Mouse (Mus musculus) stomach, postnatal 0 days (tissue): ENCODE results near the gene Armcx4. TPM values are rescaled to one million over a fixed set of nuclear protein-coding genes. Genes with fewer than 3 reads are reported as not detected.
A peak's percentile ranks its signal among the peaks of the same experiment; 100 is the strongest.

Source experiments
- ATAC-seq: fragments of 200-750 bp; cut with Nextera tagmentation; 2 replicates; pipeline ENCODE4 v1.8.0; 2017; ENCODE audit not compliant: low FRiP score, low TSS enrichment
- DNase-seq: peaks from one replicate; pipeline ENCODE4 v3.0.0-alpha.2; 2016; ENCODE audit warnings: low spot score
- H3K27ac ChIP-seq: fragments of 300-500 bp; sonication (generic); replicated peaks from 2 replicates; pipeline ENCODE4 v1.5.1; 2014; ENCODE audit warnings: mild to moderate bottlenecking, control low read depth
- H3K27me3 ChIP-seq: fragments of 300-500 bp; sonication (generic); 2 replicates; pipeline ENCODE4 v1.6.1; 2014; ENCODE audit warnings: low read length; ENCODE audit not compliant: control insufficient read depth, insufficient read depth
- H3K36me3 ChIP-seq: fragments of 300-500 bp; sonication (generic); 2 replicates; pipeline ENCODE4 v1.6.1; 2014; ENCODE audit warnings: low read length, mixed read lengths; ENCODE audit not compliant: control insufficient read depth, insufficient read depth
- H3K4me1 ChIP-seq: fragments of 300-500 bp; sonication (generic); replicated peaks from 2 replicates; pipeline ENCODE4 v1.6.1; 2014; ENCODE audit warnings: antibody characterized with exemption; ENCODE audit not compliant: control insufficient read depth, insufficient read depth
- H3K4me2 ChIP-seq: fragments of 300-500 bp; sonication (generic); replicated peaks from 2 replicates; pipeline ENCODE4 v1.6.1; 2014; ENCODE audit warnings: low read depth, mild to moderate bottlenecking, control low read depth, moderate library complexity
- H3K4me3 ChIP-seq: fragments of 300-500 bp; sonication (generic); 2 replicates; pipeline ENCODE4 v1.5.1; 2014; ENCODE audit warnings: low read depth, low read length, control low read depth
- H3K9ac ChIP-seq: fragments of 300-500 bp; sonication (generic); 2 replicates; pipeline ENCODE4 v1.6.1; 2014; ENCODE audit warnings: mild to moderate bottlenecking, low read length, control low read depth, mixed read lengths
- H3K9me3 ChIP-seq: fragments of 300-500 bp; sonication (generic); 2 replicates; pipeline ENCODE4 v1.6.1; 2016; ENCODE audit warnings: low read length; ENCODE audit not compliant: control insufficient read depth
- CTCF ChIP-seq: IDR thresholded peaks from 2 replicates; pipeline ENCODE4 v1.5.1; 2016; ENCODE audit warnings: antibody characterized with exemption, low read depth, mild to moderate bottlenecking, moderate library complexity
- EP300 ChIP-seq: optimal IDR thresholded peaks from 2 replicates; pipeline ENCODE3; 2016; ENCODE audit warnings: antibody characterized with exemption
- WGBS: fragments of 180-500 bp; shearing (Covaris S2); extraction: QIAGEN DNeasy Blood & Tissue Kit; methylation state at CpG from one replicate; pipeline ENCODE4 v1.1.7; 2014; 5-methylcytosine and 5-hydroxymethylcytosine counted together
- polyA plus RNA-seq: library from polyadenylated mRNA; unstranded; fragments of >200 nt; fragmentation: Nextera tagmentation; extraction: Ambion mirVana; gene quantifications from 2 replicates; pipeline ENCODE4 v1.2.1, GENCODE M21; 2015

The Armcx4 gene
- polyA plus RNA-seq, 1 experiment from 2014 or later = 1.4 TPM

DNA sequence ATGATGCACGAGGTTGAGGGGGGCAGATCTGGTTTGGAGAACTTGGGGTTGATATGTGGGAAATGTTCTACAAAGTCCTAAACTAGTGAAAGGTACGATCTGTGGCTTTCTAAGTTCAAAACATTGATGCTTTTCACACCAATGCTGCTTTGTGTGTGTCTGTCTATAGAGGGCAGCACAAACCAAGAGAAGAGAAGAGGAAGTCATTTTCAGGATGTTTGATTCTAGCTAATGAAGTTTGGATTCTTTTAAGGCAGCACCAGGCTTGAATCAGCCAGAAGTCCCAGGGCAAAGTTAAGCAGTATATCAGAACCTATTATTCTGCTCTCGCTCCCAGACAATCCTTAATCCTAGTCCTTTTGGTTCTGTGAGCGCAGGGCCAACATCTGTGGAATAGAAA lies 43.5 kb downstream of the Armcx4 start:
- Histone ChIP-seq H3K27me3 (no peaks in the 10 kb centered on the region), H3K27ac (no peak overlapping the region), H3K9me3 (no peaks in the 10 kb centered on the region), H3K4me3 (no peak overlapping the region), H3K9ac (no peak overlapping the region), H3K4me1 (no peaks in the 10 kb centered on the region), H3K36me3 (no peaks in the 10 kb centered on the region), H3K4me2 (no peak overlapping the region)
- no peak for DNase-seq
- 31% methylated on average over 4 of the region's 4 CpGs for WGBS
- TF ChIP-seq EP300 (no peak), CTCF (peak; percentile 81)
- ATAC-seq = no peak

DNA sequence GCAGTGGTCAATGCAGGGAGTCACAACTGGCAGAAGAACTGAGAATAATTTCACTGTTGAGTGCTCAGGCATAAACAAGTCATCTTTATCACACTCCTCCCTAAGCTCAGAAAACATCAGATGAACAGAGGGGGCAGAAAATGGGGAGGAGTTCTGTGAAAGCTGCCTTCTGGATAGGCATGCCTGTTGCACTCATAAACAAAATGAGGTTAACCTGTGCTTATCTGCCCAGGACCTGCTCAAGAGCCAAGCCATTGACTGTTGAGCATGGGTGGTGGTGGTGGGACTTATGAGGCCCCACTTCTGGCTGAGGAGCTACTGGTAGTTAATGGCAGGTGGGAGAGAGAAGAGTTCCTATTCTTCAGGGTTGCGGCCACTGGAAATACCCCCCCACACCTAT lies 51.5 kb downstream of the Armcx4 start:
- ATAC-seq = no peak
- 90% methylated on average over 1 of the region's 1 CpGs for WGBS

DNA sequence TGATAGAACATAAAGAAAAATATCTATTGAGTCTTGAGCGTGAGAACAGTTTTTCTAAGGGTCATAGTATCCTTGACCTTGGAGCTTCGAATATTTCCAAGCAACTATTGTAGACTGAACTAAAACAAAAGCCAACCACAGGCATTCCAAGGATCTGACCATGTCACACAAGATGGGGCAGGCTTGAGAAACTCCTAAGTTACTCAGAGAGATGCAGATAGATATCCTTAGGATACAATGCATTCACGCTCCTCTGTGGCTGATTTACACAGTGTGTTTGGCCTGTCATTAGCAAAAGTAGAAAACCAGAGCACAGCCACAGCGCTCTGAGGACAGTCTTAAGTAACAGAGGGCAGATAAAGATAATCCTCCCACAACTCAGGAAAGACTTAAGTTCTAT lies 52.8 kb downstream of the Armcx4 start:
- Histone ChIP-seq H3K27ac (no peak overlapping the region), H3K36me3 (no peaks in the 10 kb centered on the region), H3K4me3 (no peak overlapping the region), H3K9me3 (no peaks in the 10 kb centered on the region), H3K4me1 (no peaks in the 10 kb centered on the region), H3K27me3 (no peaks in the 10 kb centered on the region), H3K4me2 (no peak overlapping the region), H3K9ac (no peak overlapping the region)
- DNase-seq (no peak), ATAC-seq (no peak)
- TF ChIP-seq CTCF (no peak), EP300 (no peak)
- 61% methylated on average over 4 of the region's 4 CpGs for WGBS

More for the DNA sequence above, 51.5 kb downstream of the Armcx4 start:
- no peaks in the 10 kb centered on the region for H3K9me3 ChIP-seq
- H3K27ac ChIP-seq = no peak overlapping the region
- H3K9ac ChIP-seq = no peak overlapping the region
- H3K27me3 ChIP-seq = no peaks in the 10 kb centered on the region
- no peak for TF ChIP-seq EP300
- TF ChIP-seq CTCF = no peak
- no peaks in the 10 kb centered on the region for H3K36me3 ChIP-seq
- no peak overlapping the region for H3K4me2 ChIP-seq
- H3K4me1 ChIP-seq = no peaks in the 10 kb centered on the region
- H3K4me3 ChIP-seq = no peak overlapping the region
- DNase-seq = no peak

DNA sequence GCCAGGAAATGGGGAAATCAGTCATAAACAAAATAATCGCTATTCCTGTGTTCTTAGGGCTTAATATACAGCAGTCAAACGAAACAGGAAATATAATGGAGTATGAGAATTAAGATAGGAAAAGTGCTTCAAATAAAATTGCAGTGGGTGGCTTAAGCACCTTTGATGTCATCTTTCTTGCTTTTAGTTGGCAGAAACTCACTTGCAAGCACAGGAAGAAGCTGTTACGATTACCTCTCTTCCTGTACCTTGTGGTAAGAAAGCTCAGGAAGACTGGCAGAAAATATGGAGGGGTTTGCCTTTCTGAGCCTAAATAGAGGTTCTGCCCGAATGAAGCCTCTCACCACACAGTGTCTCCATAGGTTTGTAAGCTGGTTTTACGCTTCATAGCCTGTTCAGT lies 55.5 kb downstream of the Armcx4 start:
- H3K4me2 ChIP-seq = no peak overlapping the region
- no peak overlapping the region for H3K27ac ChIP-seq
- no peak overlapping the region for H3K4me3 ChIP-seq
- DNase-seq (no peak), ATAC-seq (no peak)
- TF ChIP-seq CTCF (no peak), EP300 (no peak)
- no peaks in the 10 kb centered on the region for H3K9me3 ChIP-seq
- no peaks in the 10 kb centered on the region for H3K27me3 ChIP-seq
- H3K4me1 ChIP-seq = no peaks in the 10 kb centered on the region
- 60% methylated on average over 5 of the region's 5 CpGs for WGBS
- H3K36me3 ChIP-seq = no peaks in the 10 kb centered on the region
- H3K9ac ChIP-seq = no peak overlapping the region

Other genes starting within 250 kb of the Armcx4 start
- gene Taf7l, start 210.0 kb upstream of the Armcx4 start, polyA plus RNA-seq = not detected in 2 replicates
- 63.1 and 63.4 TPM in 2 replicates for gene Timm8a1, start 144.7 kb upstream of the Armcx4 start, polyA plus RNA-seq
- gene Btk, start 102.9 kb upstream of the Armcx4 start, polyA plus RNA-seq = 0.72 and 0.74 TPM in 2 replicates
- 419 and 471 TPM in 2 replicates for gene Rpl36a, start 100.9 kb upstream of the Armcx4 start, polyA plus RNA-seq
- gene Gla, start 85.4 kb upstream of the Armcx4 start, polyA plus RNA-seq = 3.6 and 3.9 TPM in 2 replicates
- gene Hnrnph2, start 85.3 kb upstream of the Armcx4 start, polyA plus RNA-seq = 65.3 and 67.2 TPM in 2 replicates
- 14.9 and 15.2 TPM in 2 replicates for gene Armcx1, start 31.4 kb downstream of the Armcx4 start, polyA plus RNA-seq
- 8.7 and 9.9 TPM in 2 replicates for gene Armcx6, start 64.9 kb downstream of the Armcx4 start, polyA plus RNA-seq
- gene Armcx3, start 70.1 kb downstream of the Armcx4 start, polyA plus RNA-seq = 38.8 and 40.0 TPM in 2 replicates
- 19.3 and 19.9 TPM in 2 replicates for gene Armcx2, start 122.7 kb downstream of the Armcx4 start, polyA plus RNA-seq